Mouse (Mus musculus) liver, adult 2 months (tissue): ENCODE data around the gene Cftr.

Experiments used
- CTCF ChIP-seq: fragments of 200-500 bp; IDR thresholded peaks from 2 replicates; pipeline ENCODE4 v1.5.1; 2011; ENCODE audit warnings: low read depth, low read length, control low read depth
- POLR2A ChIP-seq: fragments of 200-500 bp; IDR thresholded peaks from 2 replicates; pipeline ENCODE4 v1.6.1; 2011; ENCODE audit warnings: low read length, control low read depth; ENCODE audit not compliant: insufficient read depth; ENCODE audit errors: extremely low read depth

GRCm38 (mm10) chr6:18153031-18153430, 17.5 kb upstream of the Cftr start:
- TF ChIP-seq CTCF (no peak), POLR2A (no peak)
